Mouse (Mus musculus): Measurements from ENCODE around the gene Gm17581. TPM values are rescaled to one million over a fixed set of nuclear protein-coding genes. Genes with fewer than 3 reads are reported as not detected.
"Not testable (repeated sequence)": the region's sequence is repeated elsewhere in the genome, so short reads cannot be mapped to it uniquely, and the experiment has no call there.

The Gm17581 gene
- total and polyA plus RNA-seq, 2 experiments = not detected

- no peak overlapping the region for H3K4me3 ChIP-seq (ENCODE audit: insufficient read depth, low read depth, low read length)
- no peak overlapping the region for H3K9ac ChIP-seq (ENCODE audit: low read depth, low read length)
- no peaks in the 10 kb centered on the region for H3K4me1 ChIP-seq (ENCODE audit: control insufficient read depth, insufficient read depth, low read length)
- TF ChIP-seq POLR2A (IDR thresholded peaks at IDR 0.05; ENCODE audit: extremely low read depth, insufficient read depth, low read length) (no peak), CTCF (IDR thresholded peaks at IDR 0.05; ENCODE audit: low read depth, low read length) (no peak)
- no peaks in the 10 kb centered on the region for H3K27me3 ChIP-seq (ENCODE audit: control insufficient read depth, insufficient read depth, low read length)
- no peaks in the 10 kb centered on the region for H3K79me2 ChIP-seq (ENCODE audit: control insufficient read depth, insufficient read depth, low read length)
- no peak overlapping the region for H3K27ac ChIP-seq (replicated peaks; ENCODE audit: insufficient read depth, low read depth, low read length)
- DNase-seq (ENCODE audit: extremely low read depth, low read depth, low spot score) = no peak
- peaks cover 21% of the 10 kb centered on the region; the same call in 1 of the 2 replicates for H3K36me3 ChIP-seq (ENCODE audit: control insufficient read depth, insufficient read depth, low read length)
- WGBS = 90% methylated on average over 19 of the region's 19 CpGs
These were observed 34.2 kb downstream of the Gm17581 start for GRCm38 (mm10) chr2:155701399-155701919.

GRCm38 (mm10) chr2:155698443-155698842 is 37.2 kb downstream of the Gm17581 start:
- not testable (repeated sequence) for DNase-seq (ENCODE audit: extremely low read depth, low read depth, low spot score); H3K27ac ChIP-seq (replicated peaks; ENCODE audit: insufficient read depth, low read depth, low read length); H3K9ac ChIP-seq (ENCODE audit: low read depth, low read length); H3K4me3 ChIP-seq (ENCODE audit: insufficient read depth, low read depth, low read length); H3K27me3 ChIP-seq (ENCODE audit: control insufficient read depth, insufficient read depth, low read length); H3K36me3 ChIP-seq (ENCODE audit: control insufficient read depth, insufficient read depth, low read length); H3K4me1 ChIP-seq (ENCODE audit: control insufficient read depth, insufficient read depth, low read length); H3K79me2 ChIP-seq (ENCODE audit: control insufficient read depth, insufficient read depth, low read length)
- whole genome bisulfite sequencing = 90% methylated on average over 6 of the region's 6 CpGs

DNA sequence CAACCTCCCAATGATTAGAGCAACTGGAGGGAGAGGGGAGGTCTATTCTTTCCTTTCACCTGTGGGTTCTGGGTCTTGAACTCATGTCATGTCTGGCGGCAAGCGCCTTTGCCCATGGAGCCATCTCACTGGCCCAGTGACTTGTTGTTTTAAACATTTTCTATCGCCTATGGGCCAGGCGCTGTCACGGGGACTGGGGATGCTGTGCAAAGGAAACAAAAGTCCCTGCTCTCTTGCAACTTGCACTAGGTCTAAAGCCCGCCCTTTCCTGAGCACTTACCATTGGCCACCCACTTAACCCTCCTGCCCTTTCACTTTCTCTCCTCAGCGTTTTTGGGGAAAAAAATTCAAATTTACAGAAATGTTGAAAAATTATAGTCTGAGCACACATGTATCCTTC is 38.8 kb downstream of the Gm17581 start:
- no peak overlapping the region for H3K9ac ChIP-seq (ENCODE audit: low read depth, low read length)
- H3K4me1 ChIP-seq (ENCODE audit: control insufficient read depth, insufficient read depth, low read length) = peaks cover 11% of the 10 kb centered on the region
- H3K27me3 ChIP-seq (ENCODE audit: control insufficient read depth, insufficient read depth, low read length) = no peaks in the 10 kb centered on the region
- no peak overlapping the region for H3K27ac ChIP-seq (replicated peaks; ENCODE audit: insufficient read depth, low read depth, low read length)
- H3K4me3 ChIP-seq (ENCODE audit: insufficient read depth, low read depth, low read length) = no peak overlapping the region
- peaks cover 5% of the 10 kb centered on the region; the same call in 1 of the 2 replicates for H3K36me3 ChIP-seq (ENCODE audit: control insufficient read depth, insufficient read depth, low read length)
- DNase-seq (ENCODE audit: extremely low read depth, low read depth, low spot score) = no peak
- TF ChIP-seq POLR2A (IDR thresholded peaks at IDR 0.05; ENCODE audit: extremely low read depth, insufficient read depth, low read length) (no peak), CTCF (IDR thresholded peaks at IDR 0.05; ENCODE audit: low read depth, low read length) (no peak)
- H3K79me2 ChIP-seq (ENCODE audit: control insufficient read depth, insufficient read depth, low read length) = peaks cover 3% of the 10 kb centered on the region; the same call in 1 of the 2 replicates
- 73% methylated on average over 7 of the region's 7 CpGs for WGBS

DNA sequence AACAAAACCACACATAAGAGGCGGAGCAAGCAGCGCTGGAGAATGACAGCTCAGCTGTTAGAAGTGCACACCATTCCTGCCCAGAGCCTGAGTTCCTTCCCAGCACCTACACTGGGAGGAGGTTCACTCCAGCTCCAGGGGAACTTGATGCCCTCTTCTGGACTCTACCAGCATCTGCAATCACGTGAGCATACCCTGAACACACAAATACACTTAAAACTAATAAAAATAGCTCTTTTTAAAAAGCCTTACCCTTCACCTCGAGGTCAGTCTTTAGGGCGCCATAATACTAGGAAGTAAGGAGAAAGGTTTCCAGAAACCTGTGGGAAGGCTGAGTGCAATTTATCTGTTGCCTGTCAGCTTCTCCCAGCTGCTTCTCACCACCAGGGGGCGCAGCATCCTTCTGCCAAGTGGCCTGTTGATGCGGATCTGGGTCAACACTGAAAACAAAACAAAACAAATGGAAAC is 39.5 kb downstream of the Gm17581 start:
- H3K4me1 ChIP-seq (ENCODE audit: control insufficient read depth, insufficient read depth, low read length) = peaks cover 13% of the 10 kb centered on the region
- no peaks in the 10 kb centered on the region for H3K27me3 ChIP-seq (ENCODE audit: control insufficient read depth, insufficient read depth, low read length)
- H3K79me2 ChIP-seq (ENCODE audit: control insufficient read depth, insufficient read depth, low read length) = peaks cover 8% of the 10 kb centered on the region; the same call in 1 of the 2 replicates
- TF ChIP-seq POLR2A (IDR thresholded peaks at IDR 0.05; ENCODE audit: extremely low read depth, insufficient read depth, low read length) (no peak), CTCF (IDR thresholded peaks at IDR 0.05; ENCODE audit: low read depth, low read length) (peak; percentile 96)
- WGBS = 21% methylated on average over 7 of the region's 7 CpGs
- DNase-seq (ENCODE audit: extremely low read depth, low read depth, low spot score) = peak; percentile 80
- H3K27ac ChIP-seq (replicated peaks; ENCODE audit: insufficient read depth, low read depth, low read length) = no peak overlapping the region
- no peak overlapping the region for H3K9ac ChIP-seq (ENCODE audit: low read depth, low read length)
- H3K36me3 ChIP-seq (ENCODE audit: control insufficient read depth, insufficient read depth, low read length) = no peaks in the 10 kb centered on the region
- no peak overlapping the region for H3K4me3 ChIP-seq (ENCODE audit: insufficient read depth, low read depth, low read length)

- 25% methylated on average over 3 of the region's 3 CpGs for WGBS
- no peaks in the 10 kb centered on the region for H3K27me3 ChIP-seq (ENCODE audit: control insufficient read depth, insufficient read depth, low read length)
- peak; percentile 89 for DNase-seq (ENCODE audit: extremely low read depth, low read depth, low spot score)
These were observed 40.4 kb downstream of the Gm17581 start for GRCm38 (mm10) chr2:155695316-155695715.

GRCm38 (mm10) chr2:155694564-155694963 is 41.1 kb downstream of the Gm17581 start:
- Histone ChIP-seq H3K36me3 (ENCODE audit: control insufficient read depth, insufficient read depth, low read length) (no peaks in the 10 kb centered on the region), H3K4me1 (ENCODE audit: control insufficient read depth, insufficient read depth, low read length) (peaks cover 20% of the 10 kb centered on the region), H3K27me3 (ENCODE audit: control insufficient read depth, insufficient read depth, low read length) (no peaks in the 10 kb centered on the region), H3K9ac (ENCODE audit: low read depth, low read length) (no peak overlapping the region), H3K27ac (replicated peaks; ENCODE audit: insufficient read depth, low read depth, low read length) (no peak overlapping the region), H3K79me2 (ENCODE audit: control insufficient read depth, insufficient read depth, low read length) (peaks cover 16% of the 10 kb centered on the region; the same call in 1 of the 2 replicates), H3K4me3 (ENCODE audit: insufficient read depth, low read depth, low read length) (no peak overlapping the region)
- TF ChIP-seq CTCF (IDR thresholded peaks at IDR 0.05; ENCODE audit: low read depth, low read length) (no peak), POLR2A (IDR thresholded peaks at IDR 0.05; ENCODE audit: extremely low read depth, insufficient read depth, low read length) (no peak)
- no peak for DNase-seq (ENCODE audit: extremely low read depth, low read depth, low spot score)
- WGBS = 67% methylated on average over 2 of the region's 2 CpGs

More at GRCm38 (mm10) chr2:155695316-155695715, 40.4 kb downstream of the Gm17581 start:
- no peaks in the 10 kb centered on the region for H3K36me3 ChIP-seq (ENCODE audit: control insufficient read depth, insufficient read depth, low read length)
- H3K9ac ChIP-seq (ENCODE audit: low read depth, low read length) = no peak overlapping the region
- TF ChIP-seq POLR2A (IDR thresholded peaks at IDR 0.05; ENCODE audit: extremely low read depth, insufficient read depth, low read length) (no peak), CTCF (IDR thresholded peaks at IDR 0.05; ENCODE audit: low read depth, low read length) (no peak)
- H3K27ac ChIP-seq (replicated peaks; ENCODE audit: insufficient read depth, low read depth, low read length) = peak overlapping the region; percentile 21; the same call in 1 of the 2 replicates
- H3K4me3 ChIP-seq (ENCODE audit: insufficient read depth, low read depth, low read length) = no peak overlapping the region
- H3K79me2 ChIP-seq (ENCODE audit: control insufficient read depth, insufficient read depth, low read length) = peaks cover 12% of the 10 kb centered on the region; the same call in 1 of the 2 replicates
- peaks cover 19% of the 10 kb centered on the region for H3K4me1 ChIP-seq (ENCODE audit: control insufficient read depth, insufficient read depth, low read length)
